Mouse (Mus musculus): Measurements from ENCODE around the gene Serpinb1b.
"Not testable (repeated sequence)": the region's sequence is repeated elsewhere in the genome, so short reads cannot be mapped to it uniquely, and the experiment has no call there.

Serpinb1b gene

DNA sequence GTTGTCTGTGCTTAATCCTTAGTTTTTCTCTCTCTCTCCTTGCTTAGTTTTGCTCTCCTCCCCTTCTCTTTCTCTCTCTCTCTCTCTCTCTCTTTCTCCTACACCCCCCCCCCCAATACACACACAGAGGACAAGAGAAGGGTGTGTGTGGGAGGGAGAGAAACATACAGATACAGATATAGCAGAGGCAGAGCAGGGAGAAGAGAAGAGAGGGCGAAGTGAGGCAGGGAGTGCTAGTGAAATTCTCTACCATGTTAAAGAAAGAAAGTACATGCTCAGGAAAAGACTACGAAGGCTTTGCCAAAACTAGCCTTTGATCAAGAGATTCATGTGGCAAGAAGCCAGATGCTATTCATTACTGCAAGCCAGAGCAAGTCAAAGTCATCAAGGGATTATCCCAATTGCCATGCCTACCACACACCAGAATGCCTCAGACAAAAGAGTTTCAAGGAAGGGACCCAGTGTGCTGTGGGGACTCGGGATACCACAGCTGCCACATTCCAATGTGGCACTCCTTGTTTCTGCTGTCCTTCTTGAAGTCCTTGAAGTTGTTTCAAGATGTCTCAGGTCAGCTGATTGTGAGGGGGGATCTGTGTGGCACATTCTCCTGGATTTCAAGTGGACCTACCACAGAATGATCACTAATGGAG lies at the start of gene Serpinb1b:
TSS of gene Serpinb1b (plus strand) at position 520 of the 650 bp plus-strand sequence.
- no peak for DNase-seq (ENCODE audit: low read depth in 2 of 2, low spot score in 2 of 2)

GRCm38 (mm10) chr13:33029478-33029877 lies 48.9 kb upstream of the Serpinb1b start:
- DNase-seq (ENCODE audit: low read depth in 2 of 2, low spot score in 2 of 2), result not testable (repeated sequence)

GRCm38 (mm10) chr13:33030281-33030680 lies 48.1 kb upstream of the Serpinb1b start:
- no peak for DNase-seq (ENCODE audit: low read depth in 2 of 2, low spot score in 2 of 2)

DNA sequence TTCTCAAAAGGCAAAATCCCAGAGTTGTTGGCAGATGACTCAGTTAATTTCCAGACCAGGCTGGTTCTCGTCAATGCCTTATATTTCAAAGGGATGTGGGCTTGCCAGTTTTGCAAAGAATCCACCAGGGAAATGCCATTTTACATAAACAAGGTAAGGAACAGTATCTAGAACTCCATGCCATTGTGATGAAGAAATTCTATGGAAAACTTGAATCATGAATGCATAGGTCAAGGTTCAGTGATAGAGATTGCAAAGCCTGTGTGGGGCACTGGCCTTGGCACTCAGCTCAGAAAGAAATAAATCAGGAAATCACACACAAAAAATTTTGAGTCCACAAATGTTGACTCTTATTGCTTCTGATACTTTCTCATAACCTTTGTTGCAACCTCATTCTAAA lies 42.9 kb upstream of the Serpinb1b start:
- no peak for DNase-seq (ENCODE audit: low read depth in 2 of 2, low spot score in 2 of 2)

- DNase-seq (ENCODE audit: low read depth in 2 of 2, low spot score in 2 of 2), result no peak
Observed at GRCm38 (mm10) chr13:33043542-33043941, 34.8 kb upstream of the Serpinb1b start.

DNA sequence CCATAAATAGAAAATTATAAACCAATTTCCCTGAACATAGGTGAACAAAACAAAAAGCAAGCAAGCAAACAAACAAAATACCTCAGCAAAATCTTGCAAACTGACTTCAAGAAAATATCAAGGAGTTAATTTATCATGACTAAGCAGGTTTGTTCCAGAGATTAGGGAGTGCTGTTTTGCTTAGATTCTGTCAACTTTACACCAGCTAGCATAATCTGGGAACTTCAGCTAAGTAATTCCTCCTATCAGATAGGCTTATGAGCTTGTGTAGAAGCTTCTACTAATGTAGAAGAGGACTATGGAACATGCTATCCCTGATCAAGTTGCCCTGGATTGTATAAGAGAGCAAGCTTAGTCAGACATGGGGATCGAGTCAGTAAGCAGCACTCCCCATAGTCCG lies 31.1 kb upstream of the Serpinb1b start:
- no peak for DNase-seq (ENCODE audit: low read depth in 2 of 2, low spot score in 2 of 2)

- no peak for DNase-seq (ENCODE audit: low read depth in 2 of 2, low spot score in 2 of 2)
Observed at GRCm38 (mm10) chr13:33048187-33048586, 30.2 kb upstream of the Serpinb1b start.

DNA sequence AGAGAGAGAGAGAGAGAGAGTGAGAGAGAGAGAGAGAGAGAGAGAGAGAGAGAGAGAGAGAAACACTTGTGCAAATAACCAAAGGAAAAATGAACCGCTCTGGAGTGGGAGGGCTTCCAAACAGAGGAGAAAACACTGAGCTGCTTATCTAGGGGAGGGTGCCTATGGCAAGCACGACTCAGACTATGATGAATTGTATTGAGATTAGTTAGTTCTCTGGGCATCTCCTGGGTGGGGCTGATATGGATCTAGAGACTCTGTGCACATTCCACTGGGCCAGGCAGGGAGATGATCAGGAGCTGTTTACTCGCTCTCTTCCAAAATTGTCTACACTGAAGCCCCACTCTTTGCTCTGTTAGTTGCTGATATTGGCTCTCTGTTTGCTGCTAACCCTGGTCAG lies 26.7 kb upstream of the Serpinb1b start:
- no peak for DNase-seq (ENCODE audit: low read depth in 2 of 2, low spot score in 2 of 2)

DNA sequence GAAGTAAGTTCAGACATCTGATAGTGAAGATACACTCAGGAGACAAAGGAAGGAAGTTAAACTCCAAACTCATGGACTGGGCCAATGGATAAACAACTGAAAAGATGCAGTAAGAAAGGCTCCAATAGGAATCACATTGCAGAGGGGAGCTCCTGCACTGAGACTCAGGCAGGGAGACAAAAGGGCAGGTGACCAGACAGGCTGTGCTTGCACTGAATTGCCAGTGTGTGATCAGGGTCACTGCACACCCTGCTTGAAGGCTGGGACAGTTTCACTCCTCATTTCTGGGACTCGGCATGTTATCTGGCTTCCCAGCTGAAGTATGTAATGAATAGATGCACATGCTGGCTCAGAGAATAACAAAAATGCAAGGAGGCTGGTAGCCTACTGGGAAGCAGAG lies 15.3 kb upstream of the Serpinb1b start:
- no peak for DNase-seq (ENCODE audit: low read depth in 2 of 2, low spot score in 2 of 2)

GRCm38 (mm10) chr13:33067387-33067977 lies 10.9 kb upstream of the Serpinb1b start:
- no peak for DNase-seq (ENCODE audit: low read depth in 2 of 2, low spot score in 2 of 2)

DNA sequence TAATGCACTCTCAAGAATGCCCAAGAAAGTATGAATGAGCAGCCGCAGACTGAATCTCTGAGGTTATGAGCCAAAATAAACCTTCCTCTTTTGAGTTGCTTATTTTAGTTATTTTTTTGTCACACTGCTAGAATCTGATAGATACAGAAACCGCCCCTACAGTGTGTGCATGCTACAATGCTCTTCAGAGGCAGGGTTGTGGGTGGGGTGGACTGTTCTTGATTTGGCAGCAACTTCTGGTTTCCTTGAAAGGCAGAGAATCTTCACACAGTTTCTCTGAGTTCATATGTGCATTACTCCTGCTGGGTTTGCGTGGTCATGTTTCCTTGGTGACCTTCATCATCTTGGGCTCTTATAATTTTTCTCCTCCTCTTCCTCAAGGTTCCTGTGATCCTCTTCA lies 10.2 kb upstream of the Serpinb1b start:
- no peak for DNase-seq (ENCODE audit: low read depth in 2 of 2, low spot score in 2 of 2)

- DNase-seq (ENCODE audit: low read depth in 2 of 2, low spot score in 2 of 2), result no peak
Observed at GRCm38 (mm10) chr13:33071776-33072175, 6.6 kb upstream of the Serpinb1b start.

DNA sequence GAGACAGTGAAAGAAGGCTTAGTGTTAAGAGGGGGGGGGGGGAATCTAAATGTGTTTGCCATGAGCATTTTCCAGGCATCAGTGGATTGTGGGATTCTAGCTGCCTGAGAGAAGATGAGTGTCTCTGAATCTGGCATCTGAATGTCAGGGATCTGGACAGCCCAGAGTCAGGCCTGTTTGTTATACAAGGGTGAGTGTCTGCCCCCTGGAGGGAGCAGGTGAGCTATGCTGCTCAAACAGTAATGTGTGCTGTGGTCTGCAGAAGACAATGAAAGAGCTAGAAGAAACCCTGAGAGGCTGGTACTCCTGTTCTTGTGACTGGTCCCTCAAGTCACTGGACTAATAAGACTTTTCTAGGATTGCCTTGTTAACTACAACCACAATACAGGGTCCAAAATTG lies 4.3 kb upstream of the Serpinb1b start:
- DNase-seq (ENCODE audit: low read depth in 2 of 2, low spot score in 2 of 2), result no peak

GRCm38 (mm10) chr13:33076247-33076646 lies 2.1 kb upstream of the Serpinb1b start:
- no peak for DNase-seq (ENCODE audit: low read depth in 2 of 2, low spot score in 2 of 2)

- DNase-seq (ENCODE audit: low read depth in 2 of 2, low spot score in 2 of 2), result no peak
Observed at GRCm38 (mm10) chr13:33077026-33077685, 1.2 kb upstream of the Serpinb1b start.

DNA sequence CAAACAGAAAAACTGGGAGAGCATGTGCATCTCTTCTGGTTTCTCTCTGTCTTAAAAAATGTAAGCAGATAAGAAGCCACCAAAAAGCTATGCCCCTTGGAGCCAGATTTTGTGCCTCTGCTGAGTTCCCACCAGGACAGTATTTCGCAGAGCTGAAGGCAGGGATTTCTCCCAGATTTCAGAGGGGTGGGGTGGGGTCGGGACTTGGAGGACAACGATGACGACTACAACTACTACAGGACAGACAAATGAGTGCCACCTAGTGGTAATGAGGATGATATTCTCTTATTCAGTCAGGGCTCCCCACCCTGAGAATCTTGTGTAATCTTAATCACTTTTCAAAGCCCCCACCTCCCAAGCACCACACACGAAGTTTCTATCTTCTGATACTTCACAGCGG lies 1.0 kb downstream of the Serpinb1b start:
- DNase-seq (ENCODE audit: low read depth in 2 of 2, low spot score in 2 of 2), result no peak

DNA sequence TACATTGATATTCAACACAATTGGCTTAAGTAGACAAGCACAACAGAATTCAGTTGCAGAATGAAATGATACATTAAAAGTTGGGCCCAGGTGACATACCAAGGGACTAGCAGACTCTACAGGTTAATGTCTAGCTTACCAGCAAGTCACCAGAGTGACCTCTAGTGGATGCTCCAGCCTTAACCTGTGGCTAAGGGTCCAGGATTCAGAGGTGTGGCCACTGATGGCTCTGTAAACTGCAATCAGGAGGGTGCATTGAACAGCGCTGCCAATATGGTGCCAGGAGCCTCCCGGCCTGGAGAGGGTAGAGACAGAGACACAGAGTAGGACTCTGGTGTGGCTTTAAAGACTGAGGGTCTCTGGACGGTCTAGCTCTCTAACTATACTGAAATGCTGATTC lies 2.0 kb downstream of the Serpinb1b start:
- no peak for DNase-seq (ENCODE audit: low read depth in 2 of 2, low spot score in 2 of 2)

DNA sequence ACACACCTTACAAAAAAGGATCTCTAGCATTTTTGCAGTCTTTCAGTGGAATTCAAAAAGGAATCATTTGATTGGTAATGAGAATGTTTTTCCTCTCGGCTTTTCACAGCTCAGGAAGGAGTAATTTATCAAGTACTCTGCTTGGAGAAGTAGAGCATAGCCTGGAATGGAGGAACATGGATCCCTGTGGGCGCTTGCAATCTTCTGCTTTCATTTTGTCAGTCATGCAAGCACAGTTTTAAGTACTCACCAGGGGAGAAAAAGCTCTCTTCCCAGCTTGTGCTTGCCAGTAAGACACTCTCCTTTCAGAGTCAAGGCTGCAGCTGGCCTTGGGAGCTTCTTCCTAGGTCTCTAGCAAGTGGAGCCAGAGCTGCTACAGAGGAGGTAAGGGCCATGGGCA lies 5.5 kb downstream of the Serpinb1b start:
- no peak for DNase-seq (ENCODE audit: low read depth in 2 of 2, low spot score in 2 of 2)

GRCm38 (mm10) chr13:33084975-33085694 lies 6.8 kb downstream of the Serpinb1b start:
- no peak for DNase-seq (ENCODE audit: low read depth in 2 of 2, low spot score in 2 of 2)

GRCm38 (mm10) chr13:33085695-33086432 lies 7.5 kb downstream of the Serpinb1b start:
- DNase-seq (ENCODE audit: low read depth in 2 of 2, low spot score in 2 of 2), result no peak

- DNase-seq (ENCODE audit: low read depth in 2 of 2, low spot score in 2 of 2), result no peak
Observed at GRCm38 (mm10) chr13:33089566-33089965, 11.2 kb downstream of the Serpinb1b start.
